Mouse (Mus musculus) brain, embryonic 18.5 days (tissue): ENCODE data around the gene Rcor1.

ENCODE experiments used
- DNase-seq: peaks from one replicate; pipeline ENCODE4 v3.0.0-alpha.2; 2012; ENCODE audit warnings: low read depth, low spot score

Rcor1 gene

DNA sequence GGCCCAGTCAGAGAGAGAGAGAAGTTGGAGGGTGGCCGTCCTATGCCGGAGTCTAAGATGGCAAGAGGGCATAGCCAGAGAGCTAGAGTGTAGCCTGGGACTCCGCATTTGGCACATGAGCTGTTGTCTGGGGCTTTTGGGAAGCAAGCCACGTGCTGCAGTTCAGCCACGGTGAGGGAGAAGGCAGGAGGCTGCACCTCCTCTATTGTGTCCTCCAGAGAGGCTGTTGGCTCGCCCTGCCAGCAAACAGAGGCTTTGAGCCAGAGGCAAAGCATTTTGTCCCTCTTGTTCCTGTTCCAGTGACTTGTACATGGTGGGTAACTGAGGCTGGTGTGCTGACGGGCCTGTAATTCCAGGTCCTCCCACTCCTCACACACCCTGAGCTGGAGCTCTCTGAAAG lies 95.0 kb downstream of the Rcor1 start:
- no peak for DNase-seq

DNA sequence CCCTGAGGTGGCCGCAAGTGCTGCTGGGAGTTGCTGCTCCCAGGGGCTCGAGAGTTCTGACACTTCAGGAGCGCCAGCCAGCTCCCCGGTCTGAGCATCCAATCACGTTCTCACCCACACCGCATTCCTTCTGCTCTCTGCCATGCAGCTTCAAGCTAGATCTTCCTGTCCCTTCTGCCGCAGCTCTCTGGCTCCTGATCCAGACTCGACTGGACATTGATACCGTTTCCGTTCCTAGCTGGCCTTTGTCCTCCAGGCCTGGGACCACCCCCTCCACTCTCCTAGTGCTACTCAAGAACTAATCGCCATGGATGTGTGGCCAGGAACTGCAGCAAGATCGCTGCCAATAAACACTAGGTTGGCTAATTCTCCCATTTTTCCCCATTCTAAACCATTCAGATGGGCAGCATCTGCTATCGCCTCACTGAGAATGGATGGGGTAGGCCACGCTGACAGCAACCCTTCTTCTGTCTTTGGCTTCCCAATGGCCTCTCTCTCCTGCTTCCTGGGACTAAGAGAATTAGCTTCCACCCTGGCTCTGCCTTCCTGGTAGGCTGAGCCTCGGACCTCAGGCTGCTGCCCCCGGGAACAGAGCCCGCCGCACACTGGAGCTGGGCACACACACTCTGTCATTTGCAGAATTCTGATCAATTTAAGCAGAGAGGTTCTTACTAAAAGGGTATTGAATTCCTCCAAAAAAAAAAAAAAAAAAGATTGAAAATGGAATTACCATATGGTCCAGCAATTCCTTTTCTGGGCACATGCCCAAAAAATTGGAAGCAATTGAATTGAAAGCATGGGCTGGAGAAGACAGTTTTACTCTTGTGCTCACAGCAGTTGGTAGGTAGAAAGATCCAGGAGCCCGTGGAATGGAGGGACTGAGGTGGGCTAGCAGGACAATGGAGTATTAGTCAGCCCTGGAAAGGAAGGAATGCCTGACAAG lies 95.9 kb downstream of the Rcor1 start:
- no peak for DNase-seq

DNA sequence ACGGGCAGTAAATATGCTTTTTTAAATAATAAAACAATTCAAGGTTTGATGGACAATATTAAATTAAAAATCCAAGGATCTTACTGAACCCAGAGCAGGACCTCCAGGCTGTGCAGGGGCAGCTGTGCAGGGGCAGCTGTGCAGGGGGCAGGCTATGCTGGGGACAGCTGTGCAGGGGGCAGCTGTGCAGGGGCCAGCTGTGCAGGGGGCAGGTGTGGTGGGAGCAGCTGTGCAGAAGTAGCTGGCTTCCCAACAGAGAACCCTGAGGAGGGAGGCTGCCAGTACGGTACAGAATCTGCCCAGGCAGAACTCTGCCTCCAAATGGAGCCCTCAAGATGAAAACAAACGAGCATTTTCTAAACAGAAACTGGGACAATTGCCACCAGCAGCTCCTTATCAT lies 96.8 kb downstream of the Rcor1 start:
- no peak for DNase-seq

DNA sequence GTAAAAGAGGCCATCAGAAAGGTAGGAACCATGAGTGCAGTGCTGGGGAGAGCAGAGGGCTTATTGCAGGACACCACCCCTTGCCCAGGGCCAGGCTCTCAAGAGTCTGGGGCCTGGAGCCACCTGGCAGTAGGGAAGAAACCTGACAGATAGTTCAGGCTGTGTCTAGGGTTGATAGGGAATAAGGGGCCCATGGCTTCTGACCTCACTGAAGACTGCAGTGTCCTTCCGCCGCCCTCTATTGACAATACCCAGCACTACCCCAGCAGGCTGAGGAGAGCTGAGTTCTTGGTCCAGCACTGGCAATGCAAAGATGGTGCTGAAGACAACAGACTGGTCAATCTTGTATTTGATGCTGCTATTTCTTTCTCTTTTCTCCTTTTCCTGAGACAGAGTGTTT lies 97.9 kb downstream of the Rcor1 start:
- no peak for DNase-seq

DNA sequence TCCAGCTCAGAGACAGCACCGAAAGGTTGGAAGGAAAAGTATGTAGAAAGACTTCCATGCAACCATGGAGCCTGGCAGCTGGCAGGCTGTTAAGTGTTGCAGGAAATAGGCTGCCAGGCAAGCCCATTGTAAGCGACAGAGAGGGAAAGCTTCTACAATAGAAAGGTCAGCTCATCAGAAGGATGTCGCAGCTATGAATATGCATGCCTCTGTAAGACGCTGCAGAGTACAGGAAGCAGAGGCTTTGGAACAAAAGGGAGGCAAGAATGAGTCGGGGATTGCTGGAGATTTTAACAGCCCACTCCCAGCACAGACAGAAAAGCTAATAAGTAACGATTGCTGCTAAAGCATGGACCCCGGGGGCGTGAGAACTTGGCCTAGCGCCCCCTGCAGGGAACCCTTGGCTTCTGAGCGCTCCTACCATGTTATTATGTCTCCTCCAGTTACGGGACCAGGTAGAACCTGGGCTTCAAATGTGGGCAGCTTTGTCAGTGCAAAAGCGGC lies 103.9 kb downstream of the Rcor1 start:
- DNase-seq, result no peak

DNA sequence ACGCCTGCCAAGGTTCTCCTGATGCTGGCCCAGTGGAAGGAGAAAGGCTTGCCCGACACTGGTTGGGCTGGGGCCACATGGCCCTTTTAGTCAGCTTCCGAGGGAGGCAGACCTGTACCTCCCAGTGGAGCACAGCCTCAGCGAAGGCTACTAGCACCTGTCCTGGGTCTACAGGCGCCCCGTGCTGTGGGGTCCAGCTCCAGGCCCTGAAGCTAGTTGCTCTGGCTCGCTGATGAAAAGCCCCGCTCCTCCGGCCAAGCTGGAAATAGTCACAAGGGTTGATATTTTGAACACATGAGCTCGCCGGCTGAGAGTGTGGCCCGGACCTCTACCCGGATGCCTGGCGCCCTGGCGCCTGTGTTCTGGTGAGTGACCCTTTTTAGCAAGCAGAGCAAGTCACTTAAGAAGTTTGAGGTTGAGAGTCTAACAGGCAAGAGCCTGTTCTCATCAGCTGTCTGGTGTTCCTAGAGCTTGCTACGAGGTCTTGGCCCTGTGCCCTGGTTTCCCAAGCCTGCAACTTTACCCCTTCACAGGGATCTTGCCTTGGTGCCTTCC lies 104.4 kb downstream of the Rcor1 start:
- no peak for DNase-seq

DNA sequence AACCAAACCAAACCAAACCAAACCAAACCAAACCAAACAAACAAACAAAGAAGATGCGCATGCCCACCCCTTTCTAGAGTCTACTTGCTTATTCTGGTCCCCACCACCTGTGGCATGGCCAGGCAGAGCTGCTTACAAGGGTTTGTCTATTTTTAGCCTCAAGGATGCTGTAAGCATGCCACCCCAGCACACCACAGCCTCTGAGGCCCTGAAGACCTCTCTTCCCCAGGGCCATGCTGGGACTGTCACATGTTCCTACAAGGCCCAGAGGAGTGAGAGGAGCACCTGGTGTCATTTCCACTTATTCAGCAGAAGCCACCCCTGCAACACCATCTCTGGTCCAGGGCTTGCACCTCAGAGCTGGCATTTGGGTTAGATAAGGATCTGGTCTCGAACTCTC lies 105.4 kb downstream of the Rcor1 start:
- no peak for DNase-seq

DNA sequence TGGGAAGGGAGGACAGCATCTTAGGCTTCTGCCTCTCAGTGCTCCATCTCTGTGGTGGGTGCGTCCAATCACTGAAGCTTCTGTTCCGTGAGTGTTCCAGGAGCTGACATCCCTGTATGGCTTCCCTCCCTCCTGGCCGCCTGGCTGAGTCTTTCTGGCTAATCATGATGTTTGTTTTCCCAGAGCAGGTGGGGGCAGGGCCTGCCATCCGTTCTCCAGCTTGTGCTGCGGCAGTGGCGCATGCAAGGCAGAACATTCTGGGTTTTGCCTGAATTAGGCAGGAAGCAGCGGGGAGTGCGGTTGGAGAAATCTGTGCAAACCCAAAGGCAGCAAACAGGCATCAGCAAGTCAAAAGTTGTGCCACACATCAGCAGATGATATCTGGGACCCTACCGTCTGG lies 106.1 kb downstream of the Rcor1 start:
- no peak for DNase-seq

DNA sequence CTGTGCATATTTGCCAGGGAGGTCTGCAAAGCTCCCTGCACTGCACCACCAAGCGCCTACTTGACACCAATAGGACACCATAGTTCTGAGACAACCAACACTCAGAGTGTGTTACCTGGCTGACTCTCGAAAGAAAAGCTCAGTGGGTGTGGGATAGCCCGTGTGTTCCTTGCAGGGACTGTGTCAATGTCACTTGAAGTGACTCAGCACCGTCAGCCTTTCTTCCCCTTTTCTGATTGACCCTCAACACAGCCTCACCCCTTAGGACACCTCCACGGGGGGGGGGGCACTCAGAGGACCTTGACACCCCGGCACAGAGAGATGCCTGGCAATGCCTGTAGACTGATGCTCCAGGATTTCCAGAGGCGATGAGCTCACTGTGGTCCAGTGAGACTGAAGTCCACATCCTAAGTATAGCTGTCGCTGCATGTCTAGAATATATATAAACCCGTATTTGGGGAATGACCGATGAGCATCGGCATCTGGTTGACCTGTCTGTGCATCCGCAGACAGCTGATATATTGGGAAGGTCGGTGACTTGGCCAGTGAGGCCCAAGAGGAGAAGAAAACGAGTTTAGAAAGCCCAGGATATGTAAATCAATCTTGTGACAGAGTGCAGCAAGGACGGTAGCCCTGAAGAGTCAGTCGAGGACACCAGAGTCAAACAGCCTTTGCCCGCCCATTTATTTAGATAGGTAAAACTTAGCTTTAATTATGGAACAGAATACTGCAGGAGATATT lies 110.5 kb downstream of the Rcor1 start:
- DNase-seq, result no peak

DNA sequence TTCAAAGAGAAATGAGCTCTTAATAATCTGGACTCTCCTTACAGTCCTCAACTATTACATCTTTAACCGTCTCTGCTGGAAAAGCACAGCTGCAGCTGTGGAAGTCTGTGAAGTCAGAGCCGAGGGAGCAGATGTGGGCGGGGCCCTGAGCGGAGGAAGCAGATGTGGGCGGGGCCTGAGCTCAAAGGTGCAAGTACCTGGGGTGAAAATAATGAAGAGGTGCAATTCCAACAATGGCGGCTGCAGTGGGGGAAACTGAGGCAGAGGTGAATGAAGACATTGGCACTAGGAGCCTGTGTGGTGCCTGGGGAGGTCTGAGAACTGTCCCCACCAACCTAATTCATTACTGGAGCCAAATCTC lies 111.1 kb downstream of the Rcor1 start:
- DNase-seq, result no peak

DNA sequence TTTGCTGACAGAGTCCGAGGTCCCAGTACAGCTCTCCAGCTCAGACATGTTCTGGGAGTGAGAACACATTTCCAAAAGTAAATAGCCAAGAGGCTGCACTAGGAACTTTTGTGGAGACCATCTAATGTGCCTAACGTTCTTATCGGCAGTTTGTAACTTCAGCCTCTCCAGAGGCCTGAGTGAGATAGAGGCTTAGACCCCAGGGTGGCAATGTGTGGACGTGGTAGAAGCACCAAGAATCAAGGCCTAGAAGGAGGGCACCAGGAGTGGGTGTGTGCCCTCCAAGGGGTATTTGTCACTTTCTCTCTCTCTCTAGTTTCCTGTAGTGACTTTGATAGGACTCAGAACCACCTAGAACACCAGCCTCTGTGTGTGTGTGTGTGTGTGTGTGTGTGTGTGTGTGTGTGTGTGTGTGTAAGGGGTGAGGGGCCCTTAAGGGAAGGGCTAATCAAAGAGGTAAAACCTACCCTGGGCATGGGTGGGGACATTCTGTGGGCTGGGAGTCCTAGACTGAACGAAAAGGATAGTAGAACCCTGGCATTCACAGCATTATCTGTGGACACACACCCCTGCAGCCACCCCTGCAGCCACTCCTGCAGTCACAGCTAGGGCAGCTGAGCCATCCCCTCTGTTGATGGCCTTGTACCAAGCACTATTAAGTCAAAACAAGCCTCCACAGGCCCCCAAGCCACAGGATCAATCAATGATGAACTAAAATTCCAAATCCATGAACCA lies 112.4 kb downstream of the Rcor1 start:
- no peak for DNase-seq

DNA sequence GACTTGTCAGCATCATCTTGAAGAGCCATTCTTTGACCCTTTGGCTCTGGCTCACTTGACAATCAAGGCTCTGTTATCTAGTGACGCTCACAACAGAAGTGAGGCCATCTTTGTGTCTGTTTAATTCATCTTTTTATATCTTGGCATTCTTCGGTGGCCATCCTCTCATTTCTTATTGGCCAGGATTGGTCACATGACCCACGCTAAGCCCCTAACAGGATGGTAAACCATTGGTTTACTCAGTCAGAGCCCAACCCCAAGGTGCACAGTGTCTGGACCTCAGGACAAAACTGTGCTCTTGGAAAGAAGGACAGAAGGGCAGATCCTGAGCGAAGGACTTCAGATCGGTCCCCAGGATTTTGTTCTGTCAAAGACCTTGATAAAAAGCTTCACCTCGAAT lies 113.4 kb downstream of the Rcor1 start:
- no peak for DNase-seq

DNA sequence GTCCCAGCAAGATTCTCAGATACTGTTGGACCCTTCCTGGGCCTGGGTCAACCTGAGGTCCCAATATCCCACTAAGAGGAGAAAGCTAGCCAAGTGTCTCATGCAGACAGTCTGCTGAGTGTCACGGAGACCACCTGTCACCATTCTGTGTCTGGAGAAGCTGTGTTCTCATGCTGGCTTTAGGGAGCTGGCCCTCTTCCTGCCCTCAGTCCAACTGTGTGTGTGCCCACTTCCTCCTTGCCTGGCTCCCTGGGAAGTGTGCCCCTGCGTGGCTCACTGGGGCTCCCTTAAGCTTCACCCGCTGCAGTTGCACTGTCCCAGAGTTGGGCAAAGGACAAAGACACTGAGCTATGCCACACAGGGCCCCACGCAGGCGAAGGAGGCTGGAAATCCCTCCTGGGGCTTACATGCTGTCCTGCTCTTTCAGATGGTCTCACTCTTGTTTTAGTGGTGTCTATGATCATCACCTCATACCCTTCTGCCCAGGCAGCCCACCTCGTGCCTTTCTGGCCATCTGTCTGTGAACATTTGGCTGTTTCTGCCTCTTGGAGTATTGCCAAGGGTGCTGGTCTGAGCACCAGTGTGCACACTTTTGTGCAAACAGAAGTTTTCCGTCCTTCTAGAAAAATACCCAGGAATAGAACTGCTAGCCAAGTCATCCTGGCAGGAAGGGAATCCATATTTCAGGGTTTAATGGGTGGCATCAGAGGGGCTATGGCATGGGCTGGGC lies 114.0 kb downstream of the Rcor1 start:
- no peak for DNase-seq

DNA sequence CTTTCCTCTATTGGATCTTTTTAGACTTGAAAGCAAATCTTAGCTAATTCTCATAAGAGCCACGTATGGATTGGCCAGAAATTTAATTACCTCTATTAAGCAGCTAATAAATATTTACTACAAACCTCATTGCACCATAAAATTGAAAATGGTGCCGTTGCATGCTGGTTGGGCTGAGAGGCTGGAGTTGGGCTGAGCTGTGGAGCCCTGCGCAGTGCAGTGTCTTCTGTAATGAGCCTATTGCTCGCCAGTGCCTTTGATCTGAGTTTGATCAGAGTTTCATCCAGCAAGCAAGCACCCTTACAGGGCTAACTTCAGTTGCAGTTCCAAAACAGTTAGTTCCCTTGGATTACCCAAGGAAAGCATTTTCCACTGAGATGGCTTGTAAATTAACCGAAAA lies 114.8 kb downstream of the Rcor1 start:
- no peak for DNase-seq

DNA sequence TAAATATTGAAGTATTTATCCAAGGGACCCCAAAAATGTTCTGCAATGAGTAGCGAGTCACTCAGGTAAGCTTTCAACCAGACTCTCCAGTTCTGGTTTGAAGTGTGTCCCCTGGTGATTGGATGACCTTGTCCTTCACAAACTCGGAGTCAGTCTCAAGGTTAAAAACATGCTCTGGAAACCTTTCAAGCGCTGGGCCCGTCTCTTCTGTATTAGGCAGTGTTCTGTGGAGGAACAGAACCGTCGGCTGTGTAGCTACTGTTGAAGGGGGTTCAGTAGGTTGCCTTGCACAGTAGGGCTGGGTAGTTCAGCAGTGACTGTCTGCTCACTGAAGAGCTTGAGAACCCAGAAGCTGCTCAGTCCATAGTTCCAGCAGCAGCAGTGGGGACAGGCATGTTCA lies 115.5 kb downstream of the Rcor1 start:
- DNase-seq, result no peak

DNA sequence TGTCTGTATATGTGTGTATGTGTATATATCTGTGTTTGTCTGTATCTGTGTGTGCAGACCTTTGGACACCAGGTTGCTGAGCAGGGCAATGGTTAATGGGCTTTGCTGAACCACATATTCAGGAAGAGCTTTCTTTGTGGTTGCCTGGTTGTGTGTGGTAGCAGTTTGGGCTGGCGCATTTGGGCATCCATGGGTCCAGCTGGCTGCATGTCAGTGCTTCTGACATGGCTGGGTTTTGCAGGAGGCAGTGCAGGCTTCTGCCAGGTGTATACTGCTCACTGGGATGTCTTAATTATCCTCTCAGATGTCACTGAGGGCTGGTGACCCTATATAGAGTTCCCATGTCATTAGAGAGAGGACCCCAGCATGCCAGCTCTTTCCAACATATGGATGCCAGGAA lies 116.6 kb downstream of the Rcor1 start:
- no peak for DNase-seq

DNA sequence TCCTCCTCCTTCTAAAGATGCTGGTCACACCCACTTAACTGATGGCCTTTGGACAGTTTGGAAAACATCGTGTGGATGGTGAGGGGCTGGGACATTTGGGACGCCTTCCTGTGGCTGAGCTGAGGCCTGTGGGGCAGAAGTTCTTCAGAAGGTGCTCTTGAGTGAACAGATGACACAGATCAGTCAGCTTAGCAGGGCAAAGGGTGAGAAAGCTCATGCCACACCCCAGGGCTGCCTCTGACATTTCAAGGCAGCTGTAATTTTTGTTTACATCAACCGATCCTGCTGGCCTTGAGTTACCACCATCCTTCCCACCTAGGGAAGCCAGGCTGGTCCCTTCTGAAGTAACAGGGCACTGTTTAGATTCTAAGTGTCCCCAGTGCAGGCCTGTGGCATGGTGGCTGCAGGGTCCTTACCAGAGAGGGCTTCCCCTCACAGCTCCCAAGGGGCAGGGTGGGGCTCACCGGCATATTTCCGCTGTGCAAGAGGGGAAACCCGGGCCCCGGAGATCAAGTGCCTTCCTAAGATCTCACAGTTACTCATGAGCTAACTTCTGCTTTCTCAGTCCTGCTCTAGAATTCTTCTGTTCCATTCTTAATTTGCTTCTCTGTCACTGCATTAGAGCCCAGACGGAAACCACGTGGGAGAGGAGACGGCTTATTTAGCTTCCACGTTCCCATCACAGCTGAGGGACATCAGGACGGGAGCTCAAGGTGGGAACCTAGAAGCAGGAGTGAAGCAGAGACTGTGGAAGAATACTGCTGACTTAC lies 120.7 kb downstream of the Rcor1 start:
- no peak for DNase-seq

DNA sequence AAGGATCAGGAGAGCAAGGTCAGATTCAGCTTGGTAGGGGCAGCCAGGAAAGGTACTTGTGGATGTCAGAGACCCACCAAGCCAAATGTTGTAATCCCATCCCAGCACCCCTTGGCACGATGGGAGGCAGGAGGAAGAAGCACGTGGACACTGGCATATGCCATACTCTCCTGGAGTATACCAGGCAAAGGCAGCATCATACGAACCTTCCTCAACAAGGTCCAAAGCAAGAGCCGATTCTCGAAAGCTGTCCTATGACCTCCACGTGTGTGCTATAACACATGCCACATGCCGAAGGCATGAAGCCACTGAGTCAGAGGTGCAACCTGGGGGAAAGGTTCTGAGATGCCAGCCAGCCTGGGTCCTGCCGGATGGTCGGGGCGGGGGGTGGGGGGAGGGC lies 121.7 kb downstream of the Rcor1 start:
- no peak for DNase-seq

DNA sequence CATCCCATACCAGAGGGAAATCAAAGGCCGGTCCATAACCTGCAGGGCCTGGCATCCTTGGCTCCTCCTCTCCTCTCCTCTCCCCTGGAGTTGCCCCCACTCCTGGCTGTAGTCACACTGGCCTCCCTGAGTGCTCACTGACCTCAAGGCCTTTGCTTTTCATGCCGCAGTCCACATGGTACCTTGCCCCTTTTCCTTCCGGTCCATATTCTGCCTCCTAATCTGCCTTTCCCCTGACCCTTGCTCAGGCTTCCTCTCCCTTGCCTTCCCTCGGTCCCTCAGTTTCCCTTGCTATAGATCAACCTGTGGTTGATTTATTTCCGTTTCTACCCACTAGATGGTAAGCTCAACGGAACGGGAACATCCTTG lies 122.8 kb downstream of the Rcor1 start:
- DNase-seq, result no peak

DNA sequence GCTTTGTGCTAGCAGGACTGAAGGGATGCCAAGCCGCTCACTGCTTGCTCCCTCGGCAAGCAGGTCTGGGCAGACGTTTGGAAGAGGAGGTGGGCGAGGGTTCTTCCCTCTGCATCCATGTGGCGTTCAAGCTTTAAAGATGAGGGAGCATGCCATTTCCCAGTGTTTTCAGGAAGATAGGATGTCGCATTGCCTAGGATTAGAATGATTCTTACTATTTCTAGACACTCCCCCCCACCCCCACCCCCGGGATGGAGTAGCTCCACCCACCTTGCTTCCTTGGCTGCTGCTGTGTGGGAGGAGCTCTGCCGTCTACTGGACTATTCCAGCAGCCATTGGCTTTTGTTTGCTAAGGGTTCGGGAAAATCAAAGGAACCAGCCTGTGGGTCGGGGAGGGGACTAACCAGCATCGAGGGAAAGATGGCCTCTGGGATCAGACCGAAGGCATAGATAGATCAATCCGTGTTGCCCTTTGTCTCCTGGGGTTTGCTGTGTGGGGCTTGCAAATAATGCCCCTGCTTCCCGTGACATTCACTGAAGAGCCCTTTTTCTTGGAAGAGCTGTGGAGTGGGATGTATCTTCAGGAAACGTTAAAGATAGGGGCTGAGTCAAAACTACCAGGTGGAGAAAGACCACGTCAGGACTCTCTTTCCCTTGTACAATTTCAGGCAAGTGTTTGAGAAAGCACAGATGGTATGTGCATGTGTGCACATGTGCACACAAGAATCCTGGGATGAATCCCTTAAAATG lies 123.3 kb downstream of the Rcor1 start:
- peak; percentile 83 for DNase-seq
